Mouse (Mus musculus): ENCODE results near the gene Scamp5.

DNA sequence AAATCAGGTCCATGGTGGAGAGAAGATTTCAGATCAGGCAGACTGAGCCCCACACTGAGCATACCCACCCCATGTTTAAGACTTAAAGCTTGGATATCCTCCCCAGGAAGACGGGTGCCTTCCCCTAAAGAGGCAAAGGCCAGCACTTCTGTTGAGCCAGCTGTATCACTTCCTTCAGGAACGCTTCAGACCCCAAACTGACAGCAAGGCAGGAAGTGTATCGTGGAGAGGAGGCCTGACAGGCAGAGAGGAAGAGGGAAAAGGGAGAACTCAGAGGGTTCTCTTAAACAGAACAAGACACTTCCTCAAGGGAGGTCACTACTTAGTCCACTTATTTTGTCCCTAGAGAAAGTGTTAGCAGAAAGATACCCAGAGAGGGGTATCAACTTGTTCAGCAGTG, 1.8 kb downstream of the Scamp5 start:
- TF ChIP-seq CTCF (IDR thresholded peaks at IDR 0.05; ENCODE audit: insufficient read depth, low read length) (no peak), POLR2A (IDR thresholded peaks at IDR 0.05; ENCODE audit: borderline replicate concordance, extremely low read depth, low read depth, low read length) (no peak)
